Mouse (Mus musculus) heart, adult 2 months (tissue): Measurements from ENCODE around the gene Klk7.

Experiments
- CTCF ChIP-seq: fragments of 200-600 bp; IDR thresholded peaks from 2 replicates; pipeline ENCODE4 v1.8.1; 2022; ENCODE audit warnings: antibody characterized with exemption, mild to moderate bottlenecking, moderate library complexity
- EP300 ChIP-seq: fragments of 200-500 bp; IDR thresholded peaks from 2 replicates; pipeline ENCODE4 v1.6.1; 2011; ENCODE audit warnings: low read depth, low read length, control low read depth; ENCODE audit not compliant: insufficient read depth
- POLR2A ChIP-seq: fragments of 200-500 bp; IDR thresholded peaks from 2 replicates; pipeline ENCODE4 v1.6.1; 2011; ENCODE audit warnings: mild to moderate bottlenecking, low read depth, low read length, control low read depth; ENCODE audit not compliant: insufficient read depth

GRCm38 (mm10) chr7:43810994-43811393 lies at the start of gene Klk7:
- TF ChIP-seq CTCF (no peak), POLR2A (no peak), EP300 (no peak)
